In the genomic region with DNA sequence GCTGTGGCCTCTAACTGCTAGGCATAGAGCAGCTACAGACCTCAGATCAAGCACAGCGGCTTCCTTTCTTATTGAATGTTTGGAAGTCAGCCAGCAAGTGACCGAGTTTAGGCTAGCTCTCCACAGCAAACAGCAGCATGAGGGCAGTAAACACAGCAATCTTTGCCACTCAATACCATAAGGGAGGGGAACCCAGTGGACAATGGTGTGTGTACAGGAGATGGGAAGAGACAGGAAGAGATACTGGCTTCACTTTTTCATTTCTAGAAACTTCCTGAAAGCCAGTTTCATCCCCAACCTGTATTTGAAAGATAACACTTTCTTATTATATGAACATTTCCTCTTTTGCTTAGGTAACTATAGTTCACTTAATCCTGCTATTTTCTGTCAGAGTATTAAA, we compare ENCODE assay signal across 18 mouse cellular contexts.
DNase-seq lines count a peak whose midpoint lies in the region; TF ChIP-seq lines count a peak whose summit lies in the region.
"Had no signal": no experiment of that assay in that cellular context is flagged by ENCODE, and none has a peak within 500 bp of the region (broad histone marks: within the 10 kb centered on the region; RNA-seq: fewer than 3 reads in every experiment).

No protein-coding gene starts in this region.

- H3K27ac ChIP-seq in kidney, adult 2 months (ENCODE audit: insufficient read depth, low read depth, low read length): no peak overlapping the region
- H3K27ac ChIP-seq: embryonic facial prominence, embryonic 13.5 days; gastrocnemius, adult 2 months; heart, embryonic 13.5 days; limb, embryonic 15.5 days; midbrain, embryonic 12.5 days had no signal

- no peak overlapping the region for H3K4me3 ChIP-seq in kidney, adult 2 months (ENCODE audit: insufficient read depth, low read depth, low read length)
- H3K4me3 ChIP-seq: embryonic facial prominence, embryonic 13.5 days; gastrocnemius, adult 2 months; heart, embryonic 13.5 days; limb, embryonic 15.5 days; midbrain, embryonic 12.5 days had no signal

- 26% methylated on average over 2 of the region's 2 CpGs for WGBS in kidney, adult 2 months

- TF ChIP-seq POLR2A in kidney, adult 2 months (IDR thresholded peaks at IDR 0.05; ENCODE audit: low read depth, low read length): no peak

- peak; percentile 3 to 7 for DNase-seq in cerebellum, postnatal 10 days
- DNase-seq in cerebellum, postnatal 14 days: no peak
- peak; percentile 16 for DNase-seq in kidney, postnatal 10 days
- DNase-seq in kidney, adult 2 months: no peak
- DNase-seq in MEL-GATA-1-ER (ENCODE audit: extremely low read depth, low read depth): peak; percentile 91
- peak; percentile 29 for DNase-seq in lung, postnatal 14 days
- no peak for DNase-seq in embryo, embryonic 10 days (ENCODE audit: low spot score)
- DNase-seq in heart, postnatal 14 days: no peak
- DNase-seq: adrenal gland, adult 8-10 months; cerebellum, adult 11 months; cerebellum, postnatal 36 days; forebrain, postnatal 0 days; gastrocnemius, adult 2 months; heart, adult 11 months had no signal

- no peaks in the 10 kb centered on the region for H3K27me3 ChIP-seq in kidney, adult 2 months (replicated peaks; ENCODE audit: control insufficient read depth, insufficient read depth, low read length)
- H3K27me3 ChIP-seq: embryonic facial prominence, embryonic 13.5 days; heart, embryonic 13.5 days; limb, embryonic 15.5 days; midbrain, embryonic 12.5 days had no signal

- no peaks in the 10 kb centered on the region for H3K4me1 ChIP-seq in kidney, adult 2 months (ENCODE audit: control insufficient read depth, insufficient read depth, low read length)
- H3K4me1 ChIP-seq: midbrain, embryonic 12.5 days had no signal

- TF ChIP-seq CTCF in kidney, adult 2 months (conservative IDR thresholded peaks at IDR 0.05; ENCODE audit: insufficient read depth, insufficient read length, low read depth, low read length): no peak

- intact Hi-C loops in heart, postnatal 14 days (cut with DNase I): no loop called here

- H3K36me3 ChIP-seq in kidney, adult 2 months (ENCODE audit: control insufficient read depth, insufficient read depth, low read length): no peaks in the 10 kb centered on the region
- H3K36me3 ChIP-seq: embryonic facial prominence, embryonic 13.5 days; heart, embryonic 13.5 days; limb, embryonic 15.5 days; midbrain, embryonic 12.5 days had no signal

Comparison
In these comparisons a context has a peak if more than half of its experiments do, and no peak if none do; other contexts are left out.
1. DNase-seq: peak in cerebellum, postnatal 10 days (2 of 2), kidney, postnatal 10 days (single experiment), MEL-GATA-1-ER (single experiment) and lung, postnatal 14 days (single experiment); none in cerebellum, postnatal 14 days (0 of 2), kidney, adult 2 months (single experiment), embryo, embryonic 10 days (single experiment) and heart, postnatal 14 days (0 of 2).